Mouse (Mus musculus): ENCODE measurements around the gene Recql. TPM values are rescaled to one million over a fixed set of nuclear protein-coding genes. Genes with fewer than 3 reads are reported as not detected.

Gene Recql
- polyA plus RNA-seq, 1 experiment from 2014 or later, result 11.7 TPM

DNA sequence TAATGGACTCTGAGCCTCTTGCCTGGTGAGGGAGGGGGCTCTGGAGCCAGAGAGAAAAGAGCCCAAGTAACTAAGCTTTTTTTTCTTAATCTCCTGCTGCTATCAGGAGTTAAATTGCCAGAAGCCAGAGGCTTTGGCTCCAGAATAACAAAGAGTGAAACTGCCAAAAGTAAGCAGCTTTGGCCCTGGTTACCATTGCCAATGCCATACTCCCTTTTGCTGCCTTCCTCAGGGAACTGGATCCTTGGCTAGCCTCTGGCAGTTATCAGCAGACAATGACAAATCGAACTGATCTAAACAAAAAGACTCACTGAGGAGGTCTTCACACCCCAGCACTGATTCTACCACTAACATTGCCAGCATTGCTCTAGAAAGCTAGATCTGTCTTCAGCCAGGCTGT, 24.3 kb upstream of the Recql start:
- Histone ChIP-seq H3K27ac (replicated peaks) (no peak overlapping the region), H3K36me3 (ENCODE audit: control insufficient read depth, insufficient read depth, low read length) (no peaks in the 10 kb centered on the region), H3K9me3 (ENCODE audit: control insufficient read depth, low read length) (no peaks in the 10 kb centered on the region), H3K4me2 (replicated peaks; ENCODE audit: low read depth) (no peak overlapping the region), H3K27me3 (ENCODE audit: control insufficient read depth, insufficient read depth, low read length) (no peaks in the 10 kb centered on the region), H3K4me1 (replicated peaks; ENCODE audit: control insufficient read depth, insufficient read depth) (no peaks in the 10 kb centered on the region), H3K4me3 (ENCODE audit: low read depth, low read length) (no peak overlapping the region), H3K9ac (ENCODE audit: low read length) (no peak overlapping the region)
- DNase-seq (ENCODE audit: low spot score) (no peak), ATAC-seq (ENCODE audit: low FRiP score, low TSS enrichment) (no peak)
- 29% methylated on average over 1 of the region's 1 CpGs for WGBS
- TF ChIP-seq EP300 (optimal IDR thresholded peaks at IDR 0.05), result no peak
- TF ChIP-seq CTCF (IDR thresholded peaks at IDR 0.05; ENCODE audit: low read depth), result no peak

DNA sequence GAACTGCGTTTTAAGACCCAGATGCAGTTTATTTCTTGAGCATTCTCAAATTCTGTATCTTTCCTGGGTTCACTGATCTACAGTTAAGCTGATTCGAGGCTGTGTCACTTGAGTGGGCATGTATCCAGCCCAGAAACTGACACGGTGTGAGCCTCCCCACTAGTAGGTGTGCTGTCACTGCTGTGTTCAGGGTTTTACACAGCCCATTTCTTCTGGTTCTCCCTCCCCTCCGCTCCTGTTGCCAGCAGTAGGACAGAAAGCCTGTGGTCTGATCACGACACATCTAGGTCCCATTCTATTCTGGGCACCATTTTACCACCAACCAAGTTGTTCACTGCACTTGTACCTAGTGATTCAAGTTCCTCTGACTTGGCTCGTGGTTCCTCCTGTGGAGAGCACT, 8.9 kb upstream of the Recql start:
- Histone ChIP-seq H3K9ac (ENCODE audit: low read length) (no peak overlapping the region), H3K27ac (replicated peaks) (no peak overlapping the region), H3K27me3 (ENCODE audit: control insufficient read depth, insufficient read depth, low read length) (no peaks in the 10 kb centered on the region), H3K9me3 (ENCODE audit: control insufficient read depth, low read length) (no peaks in the 10 kb centered on the region), H3K4me2 (replicated peaks; ENCODE audit: low read depth) (no peak overlapping the region), H3K4me1 (replicated peaks; ENCODE audit: control insufficient read depth, insufficient read depth) (no peaks in the 10 kb centered on the region), H3K36me3 (ENCODE audit: control insufficient read depth, insufficient read depth, low read length) (peaks cover 8% of the 10 kb centered on the region), H3K4me3 (ENCODE audit: low read depth, low read length) (no peak overlapping the region)
- ATAC-seq (ENCODE audit: low FRiP score, low TSS enrichment) (no peak), DNase-seq (ENCODE audit: low spot score) (no peak)
- 92% methylated on average over 6 of the region's 6 CpGs for WGBS
- TF ChIP-seq EP300 (optimal IDR thresholded peaks at IDR 0.05), result no peak
- TF ChIP-seq CTCF (IDR thresholded peaks at IDR 0.05; ENCODE audit: low read depth), result no peak

DNA sequence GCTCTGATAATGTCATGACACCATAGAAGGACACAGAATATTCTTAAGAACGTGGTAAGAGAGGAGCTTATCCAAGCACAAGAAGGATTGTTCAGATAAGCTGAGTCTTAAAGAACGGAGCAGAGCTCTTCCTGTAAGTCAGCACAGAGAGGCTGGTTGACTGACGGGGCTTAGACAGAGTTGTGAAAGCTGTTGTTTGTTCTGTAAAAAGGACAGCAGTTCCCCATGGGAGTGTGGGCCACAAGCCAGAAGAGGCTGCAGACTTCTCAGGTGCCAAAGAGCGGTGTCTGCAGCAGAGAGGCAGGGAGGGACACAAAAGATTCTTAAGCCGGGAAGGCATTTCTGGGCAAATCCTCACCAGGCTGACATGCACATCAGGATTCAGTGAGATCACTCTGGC, 7.8 kb upstream of the Recql start:
- DNase-seq (ENCODE audit: low spot score), result no peak

GRCm38 (mm10) chr6:142392312-142392711, 5.4 kb upstream of the Recql start:
- H3K9me3 ChIP-seq (ENCODE audit: control insufficient read depth, low read length), result no peaks in the 10 kb centered on the region
- H3K36me3 ChIP-seq (ENCODE audit: control insufficient read depth, insufficient read depth, low read length), result peaks cover 3% of the 10 kb centered on the region; the same call in 1 of the 2 replicates
- H3K27me3 ChIP-seq (ENCODE audit: control insufficient read depth, insufficient read depth, low read length), result no peaks in the 10 kb centered on the region
- H3K9ac ChIP-seq (ENCODE audit: low read length), result no peak overlapping the region
- H3K4me2 ChIP-seq (replicated peaks; ENCODE audit: low read depth), result no peak overlapping the region
- H3K4me1 ChIP-seq (replicated peaks; ENCODE audit: control insufficient read depth, insufficient read depth), result peaks cover 4% of the 10 kb centered on the region; the same call in 1 of the 2 replicates
- WGBS, result 74% methylated on average over 5 of the region's 5 CpGs
- no peak for ATAC-seq (ENCODE audit: low FRiP score, low TSS enrichment)
- H3K4me3 ChIP-seq (ENCODE audit: low read depth, low read length), result no peak overlapping the region
- DNase-seq (ENCODE audit: low spot score), result no peak
- TF ChIP-seq EP300 (optimal IDR thresholded peaks at IDR 0.05) (no peak), CTCF (IDR thresholded peaks at IDR 0.05; ENCODE audit: low read depth) (no peak)
- no peak overlapping the region for H3K27ac ChIP-seq (replicated peaks)

More for the DNA sequence above, 7.8 kb upstream of the Recql start:
- no peak overlapping the region for H3K9ac ChIP-seq (ENCODE audit: low read length)
- H3K4me3 ChIP-seq (ENCODE audit: low read depth, low read length), result no peak overlapping the region
- ATAC-seq (ENCODE audit: low FRiP score, low TSS enrichment), result no peak
- H3K27ac ChIP-seq (replicated peaks), result no peak overlapping the region
- TF ChIP-seq CTCF (IDR thresholded peaks at IDR 0.05; ENCODE audit: low read depth) (no peak), EP300 (optimal IDR thresholded peaks at IDR 0.05) (no peak)
- H3K4me2 ChIP-seq (replicated peaks; ENCODE audit: low read depth), result no peak overlapping the region
- H3K4me1 ChIP-seq (replicated peaks; ENCODE audit: control insufficient read depth, insufficient read depth), result no peaks in the 10 kb centered on the region
- peaks cover 3% of the 10 kb centered on the region; the same call in 1 of the 2 replicates for H3K36me3 ChIP-seq (ENCODE audit: control insufficient read depth, insufficient read depth, low read length)
- no peaks in the 10 kb centered on the region for H3K9me3 ChIP-seq (ENCODE audit: control insufficient read depth, low read length)
- 70% methylated on average over 5 of the region's 5 CpGs for WGBS
- H3K27me3 ChIP-seq (ENCODE audit: control insufficient read depth, insufficient read depth, low read length), result no peaks in the 10 kb centered on the region

DNA sequence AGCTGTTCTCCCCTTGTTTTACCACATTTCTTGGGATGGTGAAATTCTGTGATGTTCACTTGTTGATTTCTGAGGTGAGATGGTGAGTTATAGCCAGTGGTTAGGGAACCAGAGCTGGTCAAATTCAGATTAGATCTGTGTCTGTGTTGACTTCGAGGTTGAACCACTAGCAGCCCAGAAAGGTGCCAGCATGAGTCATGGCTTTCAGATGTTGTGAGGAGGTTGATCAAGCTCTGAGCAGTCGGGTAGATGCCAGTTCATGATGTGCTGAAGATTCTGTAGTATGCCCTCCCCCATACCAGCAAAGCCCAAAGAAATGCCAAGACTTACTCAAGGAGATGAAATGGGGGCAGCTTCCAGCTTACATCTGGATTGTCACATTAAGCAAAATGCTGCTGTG, 2.2 kb upstream of the Recql start:
- DNase-seq (ENCODE audit: low spot score) (no peak), ATAC-seq (ENCODE audit: low FRiP score, low TSS enrichment) (no peak)
- Histone ChIP-seq H3K9me3 (ENCODE audit: control insufficient read depth, low read length) (no peaks in the 10 kb centered on the region), H3K4me1 (replicated peaks; ENCODE audit: control insufficient read depth, insufficient read depth) (peaks cover 6% of the 10 kb centered on the region; the same call in 1 of the 2 replicates), H3K9ac (ENCODE audit: low read length) (no peak overlapping the region), H3K4me3 (ENCODE audit: low read depth, low read length) (no peak overlapping the region), H3K4me2 (replicated peaks; ENCODE audit: low read depth) (no peak overlapping the region), H3K36me3 (ENCODE audit: control insufficient read depth, insufficient read depth, low read length) (0 out of 2 replicates have a peak, but pooled peaks cover 3% of the 10 kb centered on the region), H3K27me3 (ENCODE audit: control insufficient read depth, insufficient read depth, low read length) (no peaks in the 10 kb centered on the region), H3K27ac (replicated peaks) (no peak overlapping the region; the same call in 1 of the 2 replicates)
- 65% methylated on average over 2 of the region's 2 CpGs for whole genome bisulfite sequencing
- TF ChIP-seq EP300 (optimal IDR thresholded peaks at IDR 0.05), result no peak
- TF ChIP-seq CTCF (IDR thresholded peaks at IDR 0.05; ENCODE audit: low read depth), result no peak

DNA sequence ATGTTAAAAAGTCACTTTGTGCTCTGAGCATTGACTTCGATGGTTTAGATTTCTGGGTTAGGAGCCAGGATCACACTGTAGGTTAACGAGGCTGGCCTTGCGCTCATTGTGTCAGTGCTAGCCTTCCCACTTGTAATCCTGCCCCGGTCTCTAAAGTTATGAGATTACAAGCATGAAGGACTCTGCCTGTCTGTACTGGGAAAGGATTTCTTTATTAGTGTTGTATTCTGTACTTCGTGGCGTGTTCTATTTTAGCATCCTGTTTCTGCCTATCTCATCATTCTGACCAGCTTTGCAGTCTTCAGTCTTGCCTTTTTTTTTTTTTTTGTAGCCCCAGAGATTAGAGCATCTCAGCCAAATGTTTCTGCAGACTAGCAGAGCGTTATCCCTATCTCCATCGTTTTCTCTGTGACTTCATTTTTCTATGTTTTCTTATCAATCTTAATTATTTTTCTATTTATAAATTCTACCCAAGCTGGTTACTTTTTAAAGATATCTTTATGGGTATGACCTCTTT, 926 bp upstream of the Recql start:
- DNase-seq (ENCODE audit: low spot score), result no peak
- H3K27me3 ChIP-seq (ENCODE audit: control insufficient read depth, insufficient read depth, low read length), result no peaks in the 10 kb centered on the region
- peaks cover 6% of the 10 kb centered on the region; the same call in 1 of the 2 replicates for H3K4me1 ChIP-seq (replicated peaks; ENCODE audit: control insufficient read depth, insufficient read depth)
- 10% methylated on average over 8 of the region's 8 CpGs for WGBS
- no peaks in the 10 kb centered on the region for H3K9me3 ChIP-seq (ENCODE audit: control insufficient read depth, low read length)
- H3K4me2 ChIP-seq (replicated peaks; ENCODE audit: low read depth), result peak overlapping the region; percentile 80
- peak overlapping the region; percentile 96 for H3K4me3 ChIP-seq (ENCODE audit: low read depth, low read length)
- no peaks in the 10 kb centered on the region for H3K36me3 ChIP-seq (ENCODE audit: control insufficient read depth, insufficient read depth, low read length)
- peak overlapping the region; percentile 93 for H3K9ac ChIP-seq (ENCODE audit: low read length)
- no peak overlapping the region; the same call in 1 of the 2 replicates for H3K27ac ChIP-seq (replicated peaks)
- ATAC-seq (ENCODE audit: low FRiP score, low TSS enrichment), result no peak
- no peak for TF ChIP-seq EP300 (optimal IDR thresholded peaks at IDR 0.05)
- no peak for TF ChIP-seq CTCF (IDR thresholded peaks at IDR 0.05; ENCODE audit: low read depth)
